Mouse (Mus musculus) ES-Bruce4 (cell line): ENCODE results near the gene Nradd. TPM values are rescaled to one million over a fixed set of nuclear protein-coding genes. Genes with fewer than 3 reads are reported as not detected.
A peak's percentile ranks its signal among the peaks of the same experiment; 100 is the strongest.

Experiments used
- H3K27ac ChIP-seq: 2 replicates; pipeline ENCODE4 v1.5.1; 2012; ENCODE audit warnings: low read length, inconsistent platforms; ENCODE audit not compliant: insufficient read depth
- H3K27me3 ChIP-seq: 2 replicates; pipeline ENCODE4 v1.6.1; 2012; ENCODE audit warnings: mild to moderate bottlenecking, low read length, inconsistent platforms; ENCODE audit not compliant: control insufficient read depth, poor library complexity, insufficient read depth, severe bottlenecking
- H3K36me3 ChIP-seq: 2 replicates; pipeline ENCODE4 v1.6.1; 2012; ENCODE audit warnings: inconsistent platforms, mild to moderate bottlenecking, low read length, moderate library complexity; ENCODE audit not compliant: control insufficient read depth, poor library complexity, insufficient read depth, severe bottlenecking
- H3K4me1 ChIP-seq: one replicate; pipeline ENCODE4 v1.8.1; 2011; ENCODE audit warnings: low read length; ENCODE audit not compliant: control insufficient read depth, insufficient read depth
- H3K4me3 ChIP-seq: 2 replicates; pipeline ENCODE4 v1.5.1; 2011; ENCODE audit warnings: low read depth, mild to moderate bottlenecking, low read length
- H3K9ac ChIP-seq: 2 replicates; pipeline ENCODE4 v1.6.1; 2012; ENCODE audit warnings: low read depth, mild to moderate bottlenecking, inconsistent platforms; ENCODE audit not compliant: poor library complexity, severe bottlenecking
- H3K9me3 ChIP-seq: replicated peaks from 2 replicates; pipeline ENCODE4 v1.6.1; 2012; ENCODE audit warnings: mild to moderate bottlenecking, low read length, inconsistent platforms; ENCODE audit not compliant: control insufficient read depth, poor library complexity, insufficient read depth, severe bottlenecking
- CTCF ChIP-seq: IDR thresholded peaks from one replicate; pipeline ENCODE4 v1.8.1; 2011; ENCODE audit warnings: low read depth, low read length
- EP300 ChIP-seq: IDR thresholded peaks from 2 replicates; pipeline ENCODE4 v1.6.1; 2011; ENCODE audit warnings: low read depth, low read length; ENCODE audit not compliant: insufficient read depth
- POLR2A ChIP-seq: IDR thresholded peaks from one replicate; pipeline ENCODE4 v1.8.1; 2011; ENCODE audit warnings: low read length; ENCODE audit not compliant: insufficient read depth
- polyA plus RNA-seq: library from polyadenylated mRNA; stranded (reverse); fragments of >200 nt; gene quantifications from 2 replicates; pipeline ENCODE4 v1.2.4, GENCODE M21; 2011; ENCODE audit warnings: low read depth; ENCODE audit not compliant: missing spikeins, insufficient read depth, insufficient read length

Nradd gene
- polyA plus RNA-seq, 1 experiment, result 48.0 TPM

DNA sequence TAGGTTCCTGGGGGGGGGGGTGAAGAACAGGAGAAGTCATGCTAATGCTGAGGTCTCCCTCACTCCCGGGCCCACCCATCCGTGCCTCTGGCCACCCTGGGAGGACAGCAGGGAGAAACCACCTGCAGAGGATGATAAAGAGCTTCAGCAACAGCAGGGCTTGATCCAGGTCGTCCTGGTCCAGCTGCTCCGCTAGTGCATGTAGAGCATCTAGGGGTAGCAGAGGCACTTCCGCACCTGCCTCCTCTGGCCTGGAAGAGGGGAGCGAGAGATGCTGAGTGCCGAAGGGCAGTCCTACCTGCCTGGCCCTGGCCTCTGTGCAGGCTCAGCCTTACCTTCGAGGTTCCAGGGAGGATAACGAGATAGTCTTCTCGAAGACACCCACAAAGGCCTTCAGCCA lies 20.0 kb upstream of the Nradd start:
- no peaks in the 10 kb centered on the region for H3K36me3 ChIP-seq
- no peak overlapping the region for H3K4me3 ChIP-seq
- no peaks in the 10 kb centered on the region for H3K4me1 ChIP-seq
- no peaks in the 10 kb centered on the region for H3K27me3 ChIP-seq
- TF ChIP-seq EP300, result no peak
- no peak for TF ChIP-seq CTCF
- no peak for TF ChIP-seq POLR2A
- no peak overlapping the region for H3K9ac ChIP-seq
- no peaks in the 10 kb centered on the region for H3K9me3 ChIP-seq
- H3K27ac ChIP-seq, result no peak overlapping the region

DNA sequence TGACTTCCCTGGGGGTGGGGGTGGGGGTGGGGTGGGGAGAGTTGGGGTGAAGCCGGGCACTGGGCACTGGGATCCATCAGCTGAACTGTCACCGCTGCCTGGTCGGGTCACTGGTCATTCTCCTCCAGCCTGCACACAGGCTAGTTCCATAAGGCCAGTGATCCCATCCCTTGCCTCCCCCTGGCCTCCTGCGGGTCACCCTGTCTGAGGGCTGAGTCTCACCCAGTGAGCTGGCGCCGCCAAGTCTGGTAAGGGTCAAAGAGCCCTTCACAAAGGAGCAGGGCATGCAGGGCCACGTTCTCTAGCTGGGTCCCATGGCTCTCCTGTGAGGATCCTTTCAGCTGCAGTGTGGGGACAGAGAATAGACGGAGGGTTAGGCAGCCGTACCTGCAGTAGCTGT lies 19.5 kb upstream of the Nradd start:
- no peaks in the 10 kb centered on the region for H3K9me3 ChIP-seq
- no peaks in the 10 kb centered on the region for H3K4me1 ChIP-seq
- no peak for TF ChIP-seq POLR2A
- H3K36me3 ChIP-seq, result no peaks in the 10 kb centered on the region
- no peaks in the 10 kb centered on the region for H3K27me3 ChIP-seq
- H3K27ac ChIP-seq, result no peak overlapping the region
- H3K4me3 ChIP-seq, result no peak overlapping the region
- H3K9ac ChIP-seq, result no peak overlapping the region

DNA sequence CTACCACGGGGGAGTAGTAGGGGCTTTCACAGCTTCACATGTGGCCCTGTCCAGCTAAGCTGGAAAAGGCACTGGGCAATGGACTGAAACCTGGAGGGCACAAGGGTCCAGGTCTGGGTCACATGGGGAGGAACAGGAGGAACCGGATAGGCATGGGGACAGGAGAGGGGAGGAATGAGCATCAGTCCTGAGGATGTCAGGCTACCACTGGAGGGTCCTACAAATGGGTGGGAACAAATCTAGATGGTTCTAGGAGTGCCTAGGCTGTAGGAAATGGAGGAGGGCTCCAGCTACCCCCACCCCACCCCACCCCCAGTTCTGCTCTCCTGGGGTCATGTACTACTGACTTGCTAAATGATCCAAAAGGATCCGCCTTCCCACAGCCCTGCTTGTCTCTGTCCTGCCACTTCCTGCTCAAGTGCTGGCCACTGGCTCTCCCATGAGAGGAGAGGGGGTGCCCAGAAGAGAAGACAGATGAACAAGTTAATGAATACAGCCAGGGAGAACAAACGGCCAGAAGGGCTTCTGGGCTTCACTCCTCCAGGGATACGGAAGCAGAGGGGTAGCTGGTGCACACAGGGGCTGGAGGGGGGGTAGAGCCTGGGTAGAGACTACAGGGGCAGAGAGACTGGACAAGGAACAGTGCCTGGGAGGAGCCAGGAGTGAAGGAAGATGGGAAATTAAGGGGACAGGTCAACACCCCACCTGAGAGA lies 18.7 kb upstream of the Nradd start:
- Histone ChIP-seq H3K4me3 (no peak overlapping the region), H3K4me1 (no peaks in the 10 kb centered on the region), H3K27ac (no peak overlapping the region), H3K9ac (no peak overlapping the region), H3K9me3 (no peaks in the 10 kb centered on the region), H3K27me3 (no peaks in the 10 kb centered on the region), H3K36me3 (no peaks in the 10 kb centered on the region)
- TF ChIP-seq CTCF (no peak), EP300 (no peak), POLR2A (no peak)

GRCm38 (mm10) chr9:110641006-110641405 lies 16.8 kb upstream of the Nradd start:
- Histone ChIP-seq H3K27me3 (no peaks in the 10 kb centered on the region), H3K9me3 (no peaks in the 10 kb centered on the region), H3K36me3 (no peaks in the 10 kb centered on the region), H3K4me3 (no peak overlapping the region), H3K27ac (no peak overlapping the region), H3K9ac (no peak overlapping the region), H3K4me1 (no peaks in the 10 kb centered on the region)
- TF ChIP-seq CTCF, result no peak
- no peak for TF ChIP-seq POLR2A
- no peak for TF ChIP-seq EP300

GRCm38 (mm10) chr9:110638611-110639021 lies 14.4 kb upstream of the Nradd start:
- H3K9ac ChIP-seq, result no peak overlapping the region
- no peaks in the 10 kb centered on the region for H3K36me3 ChIP-seq
- H3K9me3 ChIP-seq, result no peaks in the 10 kb centered on the region
- no peaks in the 10 kb centered on the region for H3K27me3 ChIP-seq
- TF ChIP-seq EP300 (no peak), CTCF (no peak), POLR2A (no peak)
- no peak overlapping the region for H3K4me3 ChIP-seq
- no peak overlapping the region for H3K27ac ChIP-seq
- H3K4me1 ChIP-seq, result no peaks in the 10 kb centered on the region

GRCm38 (mm10) chr9:110635225-110635624 lies 11.0 kb upstream of the Nradd start:
- no peak overlapping the region for H3K9ac ChIP-seq
- H3K36me3 ChIP-seq, result no peaks in the 10 kb centered on the region
- H3K4me3 ChIP-seq, result no peak overlapping the region
- no peaks in the 10 kb centered on the region for H3K4me1 ChIP-seq
- no peak overlapping the region for H3K27ac ChIP-seq
- H3K9me3 ChIP-seq, result no peaks in the 10 kb centered on the region
- H3K27me3 ChIP-seq, result no peaks in the 10 kb centered on the region
- TF ChIP-seq EP300, result no peak
- no peak for TF ChIP-seq POLR2A
- peak; percentile 99 for TF ChIP-seq CTCF
